In genomic region chr16:91804418-91804817, GRCm38 (mm10) we compare ENCODE assay signal across 13 mouse cellular contexts.
DNase-seq lines count a peak whose midpoint lies in the region; ATAC-seq and TF ChIP-seq lines count a peak whose summit lies in the region.
"Had no signal": no experiment of that assay in that cellular context is flagged by ENCODE, and none has a peak within 500 bp of the region (broad histone marks: within the 10 kb centered on the region; RNA-seq: fewer than 3 reads in every experiment).

No protein-coding gene starts in this region.

- H3K27ac ChIP-seq in intestine, embryonic 15.5 days = no peak overlapping the region
- no peak overlapping the region for H3K27ac ChIP-seq in intestine, postnatal 0 days (ENCODE audit: low read depth, low read length)
- H3K27ac ChIP-seq in brown adipose tissue, adult 24 weeks (replicated peaks; ENCODE audit: low read depth, low read length) = 0 out of 2 replicates have a peak overlapping the region, but pooled peaks have one; percentile 8
- no peak overlapping the region for H3K27ac ChIP-seq in midbrain, embryonic 10.5 days (replicated peaks)
- H3K27ac ChIP-seq: embryonic facial prominence, embryonic 15.5 days; midbrain, embryonic 13.5 days; neural tube, embryonic 13.5 days had no signal

- H3K4me3 ChIP-seq in intestine, embryonic 15.5 days (replicated peaks) = no peak overlapping the region
- H3K4me3 ChIP-seq in intestine, postnatal 0 days (ENCODE audit: low read depth, low read length) = no peak overlapping the region
- no peak overlapping the region for H3K4me3 ChIP-seq in brown adipose tissue, adult 24 weeks (ENCODE audit: insufficient read depth, low read depth, low read length)
- no peak overlapping the region for H3K4me3 ChIP-seq in midbrain, embryonic 10.5 days
- H3K4me3 ChIP-seq: embryonic facial prominence, embryonic 15.5 days; midbrain, embryonic 13.5 days; neural tube, embryonic 13.5 days had no signal

- no peak overlapping the region for H3K4me2 ChIP-seq in intestine, embryonic 15.5 days (replicated peaks)
- H3K4me2 ChIP-seq in intestine, postnatal 0 days (replicated peaks; ENCODE audit: low read depth) = no peak overlapping the region
- H3K4me2 ChIP-seq: embryonic facial prominence, embryonic 15.5 days; midbrain, embryonic 13.5 days; neural tube, embryonic 13.5 days had no signal

- 93% methylated on average over 8 of the region's 8 CpGs for WGBS in intestine, embryonic 15.5 days
- WGBS in intestine, postnatal 0 days = 92% methylated on average over 8 of the region's 8 CpGs
- WGBS in midbrain, embryonic 10.5 days = 85% methylated on average over 8 of the region's 8 CpGs

- no peaks in the 10 kb centered on the region for H3K27me3 ChIP-seq in intestine, embryonic 15.5 days (replicated peaks)
- no peaks in the 10 kb centered on the region for H3K27me3 ChIP-seq in intestine, postnatal 0 days (replicated peaks; ENCODE audit: control insufficient read depth, insufficient read depth, low read length)
- H3K27me3 ChIP-seq in midbrain, embryonic 10.5 days (ENCODE audit: low read depth, poor library complexity, severe bottlenecking) = no peaks in the 10 kb centered on the region
- H3K27me3 ChIP-seq: embryonic facial prominence, embryonic 15.5 days; midbrain, embryonic 13.5 days; neural tube, embryonic 13.5 days had no signal

- H3K36me3 ChIP-seq in intestine, embryonic 15.5 days = peaks cover 4% of the 10 kb centered on the region; the same call in 1 of the 2 replicates
- peaks cover 13% of the 10 kb centered on the region for H3K36me3 ChIP-seq in intestine, postnatal 0 days (ENCODE audit: control insufficient read depth, insufficient read depth)
- H3K36me3 ChIP-seq in midbrain, embryonic 10.5 days = peaks cover 82% of the 10 kb centered on the region

- ATAC-seq in intestine, embryonic 15.5 days = peak; percentile 61; the same call in 1 of the 2 replicates
- ATAC-seq in intestine, postnatal 0 days = no peak
- peak; percentile 84 for ATAC-seq in erythroblast, adult 5-6 weeks (replicated peaks; ENCODE audit: low FRiP score, poor library complexity, severe bottlenecking)
- peak; percentile 49 for ATAC-seq in megakaryocyte, adult 5-6 weeks (ENCODE audit: poor library complexity, severe bottlenecking)
- ATAC-seq: midbrain, embryonic 13.5 days had no signal

- no peak overlapping the region for H3K9ac ChIP-seq in intestine, embryonic 15.5 days
- no peak overlapping the region for H3K9ac ChIP-seq in intestine, postnatal 0 days (ENCODE audit: low read depth, low read length)
- H3K9ac ChIP-seq: embryonic facial prominence, embryonic 15.5 days; midbrain, embryonic 13.5 days; neural tube, embryonic 13.5 days had no signal

- TF ChIP-seq CTCF in intestine, postnatal 0 days (IDR thresholded peaks at IDR 0.05; ENCODE audit: low read depth) = no peak

- no peaks in the 10 kb centered on the region for H3K9me3 ChIP-seq in intestine, embryonic 15.5 days
- no peaks in the 10 kb centered on the region for H3K9me3 ChIP-seq in intestine, postnatal 0 days (ENCODE audit: control insufficient read depth)
- H3K9me3 ChIP-seq in midbrain, embryonic 10.5 days (replicated peaks) = no peaks in the 10 kb centered on the region
- H3K9me3 ChIP-seq: embryonic facial prominence, embryonic 15.5 days; midbrain, embryonic 13.5 days; neural tube, embryonic 13.5 days had no signal

- no peaks in the 10 kb centered on the region for H3K4me1 ChIP-seq in intestine, embryonic 15.5 days (replicated peaks)
- H3K4me1 ChIP-seq in intestine, postnatal 0 days (replicated peaks; ENCODE audit: control insufficient read depth, insufficient read depth, low read length) = no peaks in the 10 kb centered on the region; the same call in 1 of the 2 replicates
- peaks cover 6% of the 10 kb centered on the region; the same call in 1 of the 2 replicates for H3K4me1 ChIP-seq in brown adipose tissue, adult 24 weeks (ENCODE audit: control insufficient read depth, insufficient read depth, insufficient read length, low read length)
- no peaks in the 10 kb centered on the region for H3K4me1 ChIP-seq in midbrain, embryonic 10.5 days
- H3K4me1 ChIP-seq: midbrain, embryonic 13.5 days had no signal

- DNase-seq in midbrain, embryonic 10.5 days (ENCODE audit: low spot score) = no peak
- no peak for DNase-seq in right cerebral cortex, adult 2 months (ENCODE audit: low spot score in 2 of 2)
- DNase-seq: adrenal gland, postnatal 36 days; kidney, postnatal 36 days; retina, postnatal 1 day had no signal
